Mouse (Mus musculus) liver, adult 2 months (tissue): ENCODE results near the gene Dnah8. TPM values are rescaled to one million over a fixed set of nuclear protein-coding genes. Genes with fewer than 3 reads are reported as not detected.

Experiments used
- DNase-seq: peaks from one replicate; pipeline ENCODE4 v3.0.0-alpha.2; 2011; ENCODE audit warnings: low read depth, low spot score; ENCODE audit errors: extremely low read depth
- H3K27ac ChIP-seq: fragments of 200-500 bp; replicated peaks from 2 replicates; pipeline ENCODE4 v1.5.1; 2012; ENCODE audit warnings: low read depth, mild to moderate bottlenecking, control low read depth, inconsistent platforms, low read length; ENCODE audit not compliant: insufficient read depth
- H3K27me3 ChIP-seq: fragments of 200-500 bp; 2 replicates; pipeline ENCODE4 v1.6.1; 2012; ENCODE audit warnings: mild to moderate bottlenecking, moderate library complexity, low read length, inconsistent platforms; ENCODE audit not compliant: control insufficient read depth, insufficient read depth
- H3K36me3 ChIP-seq: fragments of 200-500 bp; 2 replicates; pipeline ENCODE4 v1.6.1; 2012; ENCODE audit warnings: low read length, inconsistent platforms; ENCODE audit not compliant: control insufficient read depth, insufficient read depth
- H3K4me1 ChIP-seq: fragments of 200-500 bp; 2 replicates; pipeline ENCODE4 v1.6.1; 2011; ENCODE audit warnings: low read length; ENCODE audit not compliant: control insufficient read depth, insufficient read depth
- H3K4me3 ChIP-seq: fragments of 200-500 bp; 2 replicates; pipeline ENCODE4 v1.5.1; 2011; ENCODE audit warnings: low read depth, mild to moderate bottlenecking, control low read depth, low read length, moderate library complexity; ENCODE audit not compliant: insufficient read depth
- H3K79me2 ChIP-seq: fragments of 200-500 bp; 2 replicates; pipeline ENCODE4 v1.6.1; 2012; ENCODE audit warnings: inconsistent platforms, mild to moderate bottlenecking, low read length, moderate library complexity; ENCODE audit not compliant: control insufficient read depth, insufficient read depth
- H3K9ac ChIP-seq: fragments of 200-500 bp; 2 replicates; pipeline ENCODE4 v1.6.1; 2012; ENCODE audit warnings: low read depth, mild to moderate bottlenecking, control low read depth, inconsistent platforms, low read length
- CTCF ChIP-seq: fragments of 200-500 bp; IDR thresholded peaks from 2 replicates; pipeline ENCODE4 v1.5.1; 2011; ENCODE audit warnings: low read depth, low read length, control low read depth
- POLR2A ChIP-seq: fragments of 200-500 bp; IDR thresholded peaks from 2 replicates; pipeline ENCODE4 v1.6.1; 2011; ENCODE audit warnings: low read length, control low read depth; ENCODE audit not compliant: insufficient read depth; ENCODE audit errors: extremely low read depth
- WGBS: fragments of 180-500 bp; shearing (Covaris S2); methylation state at CpG from one replicate; pipeline ENCODE4 v1.1.7; 2018; 5-methylcytosine and 5-hydroxymethylcytosine counted together
- polyA plus RNA-seq: library from polyadenylated mRNA; depleted of rRNA; stranded (reverse); fragments of >200 nt; gene quantifications from 2 replicates; pipeline ENCODE4 v1.2.3, GENCODE M21; 2012
- total RNA-seq: library from RNA; depleted of rRNA; stranded (reverse); fragments of >200 nt; gene quantifications from 2 replicates; pipeline ENCODE4 v1.2.3, GENCODE M21; 2014

The Dnah8 gene
- total and polyA plus RNA-seq, 2 experiments, result 0.18 to 0.20 TPM

- H3K9ac ChIP-seq, result no peak overlapping the region
- H3K27ac ChIP-seq, result no peak overlapping the region
- H3K27me3 ChIP-seq, result no peaks in the 10 kb centered on the region
- DNase-seq, result no peak
- 85% methylated on average over 6 of the region's 6 CpGs for WGBS
- H3K4me1 ChIP-seq, result peaks cover 3% of the 10 kb centered on the region
- TF ChIP-seq POLR2A (no peak), CTCF (no peak)
- no peaks in the 10 kb centered on the region for H3K36me3 ChIP-seq
- no peaks in the 10 kb centered on the region for H3K79me2 ChIP-seq
- no peak overlapping the region for H3K4me3 ChIP-seq
These were observed 43.0 kb upstream of the Dnah8 start for GRCm38 (mm10) chr17:30581201-30581600.

- H3K27ac ChIP-seq, result no peak overlapping the region
- 87% methylated on average over 3 of the region's 3 CpGs for WGBS
- TF ChIP-seq POLR2A, result no peak
- no peak for TF ChIP-seq CTCF
These were observed 41.8 kb upstream of the Dnah8 start for GRCm38 (mm10) chr17:30582313-30582712.

GRCm38 (mm10) chr17:30583258-30584001 is 40.7 kb upstream of the Dnah8 start:
- Histone ChIP-seq H3K27ac (no peak overlapping the region), H3K4me3 (no peak overlapping the region), H3K36me3 (no peaks in the 10 kb centered on the region), H3K4me1 (no peaks in the 10 kb centered on the region), H3K27me3 (no peaks in the 10 kb centered on the region), H3K9ac (no peak overlapping the region), H3K79me2 (no peaks in the 10 kb centered on the region)
- WGBS, result 87% methylated on average over 2 of the region's 2 CpGs
- TF ChIP-seq POLR2A, result no peak
- no peak for TF ChIP-seq CTCF
- no peak for DNase-seq

More at GRCm38 (mm10) chr17:30582313-30582712, 41.8 kb upstream of the Dnah8 start:
- no peaks in the 10 kb centered on the region for H3K36me3 ChIP-seq
- H3K27me3 ChIP-seq, result no peaks in the 10 kb centered on the region
- H3K9ac ChIP-seq, result no peak overlapping the region
- DNase-seq, result no peak
- no peak overlapping the region for H3K4me3 ChIP-seq
- no peaks in the 10 kb centered on the region for H3K79me2 ChIP-seq
- H3K4me1 ChIP-seq, result no peaks in the 10 kb centered on the region

- peaks cover 24% of the 10 kb centered on the region for H3K36me3 ChIP-seq
- no peaks in the 10 kb centered on the region for H3K27me3 ChIP-seq
- no peak overlapping the region for H3K9ac ChIP-seq
- no peaks in the 10 kb centered on the region for H3K79me2 ChIP-seq
- DNase-seq, result peak; percentile 39
- H3K4me3 ChIP-seq, result no peak overlapping the region
- H3K4me1 ChIP-seq, result no peaks in the 10 kb centered on the region
- TF ChIP-seq CTCF (peak; percentile 30; the same call in 1 of the 2 replicates), POLR2A (no peak)
- WGBS, result 71% methylated on average over 17 of the region's 17 CpGs
- H3K27ac ChIP-seq, result no peak overlapping the region
These were observed 33.5 kb upstream of the Dnah8 start for GRCm38 (mm10) chr17:30590417-30591198.

DNA sequence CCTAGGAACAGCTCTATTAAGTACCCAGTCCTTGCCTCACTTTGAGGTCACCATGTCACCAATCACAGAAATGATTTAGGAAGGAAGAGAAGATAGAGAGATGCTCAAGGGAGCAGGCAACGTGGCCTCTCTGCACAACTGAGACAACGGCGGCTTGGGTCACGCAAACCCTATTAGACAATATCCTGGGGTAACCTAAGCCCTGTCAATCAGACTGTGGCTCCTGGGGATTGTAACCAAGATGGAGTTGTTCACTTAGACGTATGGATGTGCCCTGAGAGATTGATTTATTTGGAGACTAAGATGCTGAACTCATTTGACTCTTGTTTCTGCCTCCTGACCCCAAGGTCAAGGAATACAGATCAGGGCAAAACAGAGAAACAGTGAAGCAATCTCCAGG is 29.7 kb upstream of the Dnah8 start:
- H3K36me3 ChIP-seq, result peaks cover 46% of the 10 kb centered on the region
- no peak overlapping the region for H3K27ac ChIP-seq
- H3K4me1 ChIP-seq, result no peaks in the 10 kb centered on the region
- no peaks in the 10 kb centered on the region for H3K27me3 ChIP-seq
- TF ChIP-seq POLR2A (no peak), CTCF (no peak)
- WGBS, result 76% methylated on average over 5 of the region's 5 CpGs
- H3K4me3 ChIP-seq, result no peak overlapping the region
- no peaks in the 10 kb centered on the region for H3K79me2 ChIP-seq
- H3K9ac ChIP-seq, result no peak overlapping the region
- DNase-seq, result no peak
